Mouse (Mus musculus) spleen, adult 18-20 months (tissue): ENCODE measurements around the gene Avpr2.

Source experiments
- DNase-seq, 2 experiments: peaks; one replicate each; pipeline ENCODE4 v3.0.0; 2022; ENCODE audit warnings: mixed read lengths in 2 of 2

The Avpr2 gene

GRCm38 (mm10) chrX:73918631-73919030 is 26.7 kb downstream of the Avpr2 start:
- no peak for DNase-seq

- no peak for DNase-seq
These were observed 29.5 kb downstream of the Avpr2 start for GRCm38 (mm10) chrX:73921285-73921822.

GRCm38 (mm10) chrX:73921823-73922549 is 30.1 kb downstream of the Avpr2 start, which contains the start of the genes Arhgap4 and Naa10:
Gene Arhgap4 (minus strand): TSS chrX:73921870.
Gene Naa10 (minus strand): TSS chrX:73921944.
- peak; percentile 65 to 68 for DNase-seq

GRCm38 (mm10) chrX:73922550-73922882 is 30.6 kb downstream of the Avpr2 start:
- DNase-seq, result no peak

- DNase-seq, result peak; percentile 56 to 66
These were observed 38.6 kb downstream of the Avpr2 start, which contains the start of gene Renbp for GRCm38 (mm10) chrX:73930402-73931062. Gene Renbp (minus strand): TSS chrX:73930850.

GRCm38 (mm10) chrX:73931871-73932270 is 40.0 kb downstream of the Avpr2 start:
- DNase-seq, result no peak

GRCm38 (mm10) chrX:73941860-73942259 is 50.0 kb downstream of the Avpr2 start:
- DNase-seq, result no peak

- DNase-seq, result no peak
These were observed 50.4 kb downstream of the Avpr2 start for GRCm38 (mm10) chrX:73942294-73942693.
